Mouse (Mus musculus) G1E (cell line): ENCODE results near the gene Rps11. TPM values are rescaled to one million over a fixed set of nuclear protein-coding genes. Genes with fewer than 3 reads are reported as not detected.
A peak's percentile ranks its signal among the peaks of the same experiment; 100 is the strongest.
"Not testable (repeated sequence)": the region's sequence is repeated elsewhere in the genome, so short reads cannot be mapped to it uniquely, and the experiment has no call there.

Source experiments
- ATAC-seq: 2 replicates; pipeline ENCODE4 v1.8.0; 2016; ENCODE audit warnings: mild to moderate bottlenecking; ENCODE audit not compliant: insufficient number of reproducible peaks, poor library complexity, low FRiP score, severe bottlenecking; ENCODE audit errors: extremely low read depth
- DNase-seq: peaks from one replicate; pipeline ENCODE4 v3.0.0; 2012; ENCODE audit warnings: low spot score
- H3K27me3 ChIP-seq: 2 replicates; pipeline ENCODE4 v1.6.1; 2012; ENCODE audit warnings: mild to moderate bottlenecking, low read length, inconsistent platforms; ENCODE audit not compliant: insufficient read depth
- H3K36me3 ChIP-seq: replicated peaks from 2 replicates; pipeline ENCODE3; 2012; ENCODE audit warnings: mild to moderate bottlenecking, inconsistent platforms
- H3K4me1 ChIP-seq: 2 replicates; pipeline ENCODE4 v1.6.1; 2012; ENCODE audit warnings: low read depth, low read length, inconsistent platforms, mixed read lengths; ENCODE audit not compliant: insufficient read depth
- H3K4me3 ChIP-seq: 2 replicates; pipeline ENCODE4 v1.5.1; 2012; ENCODE audit warnings: low read depth, mild to moderate bottlenecking, inconsistent platforms, low read length, moderate library complexity, mixed read lengths
- H3K9me3 ChIP-seq: replicated peaks from 2 replicates; pipeline ENCODE4 v1.6.1; 2012; ENCODE audit warnings: inconsistent platforms
- CTCF ChIP-seq: IDR thresholded peaks from 2 replicates; pipeline ENCODE4 v1.5.1; 2012; ENCODE audit warnings: low read depth, low read length, inconsistent platforms, mixed read lengths
- GATA1 ChIP-seq: IDR thresholded peaks from 2 replicates; pipeline ENCODE4 v1.6.1; 2012; ENCODE audit warnings: borderline replicate concordance, low read length, inconsistent platforms, mixed read lengths
- GATA2 ChIP-seq: IDR thresholded peaks from 2 replicates; pipeline ENCODE4 v1.6.1; 2012; ENCODE audit warnings: low read depth, low read length, inconsistent platforms, borderline replicate concordance
- POLR2AphosphoS5 ChIP-seq: IDR thresholded peaks from 2 replicates; pipeline ENCODE4 v1.6.1; 2012; ENCODE audit warnings: low read depth, low read length, inconsistent platforms; ENCODE audit not compliant: insufficient replicate concordance
- TAL1 ChIP-seq: conservative IDR thresholded peaks from 2 replicates; pipeline ENCODE4 v1.6.1; 2012; ENCODE audit warnings: low read depth, low read length, inconsistent platforms, mixed read lengths
- polyA plus RNA-seq: library from polyadenylated mRNA; stranded (reverse); fragments of >175 nt; gene quantifications from 2 replicates; pipeline ENCODE4 v1.2.3, GENCODE M21; 2012
- total RNA-seq, 2 experiments: library from RNA; stranded (forward) in 1 of 2; stranded (reverse) in 1 of 2; fragments of 200-1000 nt in 1 of 2; fragments of >200 nt in 1 of 2; fragmentation: Nextera tagmentation in 1 of 2; gene quantifications; 2 replicates each; pipeline ENCODE4 v1.2.3; 2014 to 2017

Rps11 gene
- total and polyA plus RNA-seq, 3 experiments = 217 to 1,329 (median 916) TPM

DNA sequence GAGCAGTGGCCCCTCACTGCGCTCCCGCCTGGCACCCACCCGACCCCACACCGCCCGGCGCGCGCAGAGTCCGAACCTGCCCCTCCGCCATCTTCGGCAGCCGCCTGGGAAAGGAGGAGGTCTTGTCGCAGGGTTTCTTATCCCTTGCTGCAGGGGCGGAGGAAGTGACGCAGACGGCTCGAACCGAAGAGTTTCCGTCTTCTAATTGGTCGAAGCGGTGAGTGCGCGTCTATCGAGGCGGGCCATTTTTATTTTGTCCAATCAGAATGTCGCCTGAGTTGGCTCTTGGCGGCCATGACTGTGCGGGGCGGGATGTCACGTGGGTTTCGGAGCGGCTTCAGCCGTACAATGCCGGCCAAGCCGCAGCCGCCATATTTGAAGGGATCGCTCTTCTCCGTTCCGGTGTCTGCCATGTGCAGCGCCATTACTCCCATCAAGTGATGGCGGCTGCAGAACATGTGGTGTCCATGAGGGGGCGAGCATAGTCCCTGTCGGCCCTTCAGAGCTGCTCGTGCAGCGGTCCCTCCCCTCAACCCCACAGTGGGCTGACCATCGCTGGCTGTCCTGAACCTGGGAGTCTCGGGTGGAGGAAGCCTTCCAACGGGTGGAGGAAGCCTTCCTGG is 4.5 kb upstream of the Rps11 start, which contains the start of gene Rpl13a:
Gene Rpl13a (minus strand): TSS at position 138 of the 623 bp plus-strand sequence.
- peaks cover 71% of the 10 kb centered on the region for H3K36me3 ChIP-seq
- no peaks in the 10 kb centered on the region for H3K27me3 ChIP-seq
- DNase-seq (peak; percentile 99), ATAC-seq (peak; percentile 66)
- peaks cover 3% of the 10 kb centered on the region; the same call in 1 of the 2 replicates for H3K9me3 ChIP-seq
- peak within 1 kb of the TSS; percentile 93 for H3K4me3 ChIP-seq
- TF ChIP-seq TAL1 (no peak), GATA2 (no peak), CTCF (peak; percentile 82), POLR2AphosphoS5 (0 out of 2 replicates have a peak, but pooled peaks have one; percentile 15), GATA1 (no peak)
- peaks cover 67% of the 10 kb centered on the region for H3K4me1 ChIP-seq

DNA sequence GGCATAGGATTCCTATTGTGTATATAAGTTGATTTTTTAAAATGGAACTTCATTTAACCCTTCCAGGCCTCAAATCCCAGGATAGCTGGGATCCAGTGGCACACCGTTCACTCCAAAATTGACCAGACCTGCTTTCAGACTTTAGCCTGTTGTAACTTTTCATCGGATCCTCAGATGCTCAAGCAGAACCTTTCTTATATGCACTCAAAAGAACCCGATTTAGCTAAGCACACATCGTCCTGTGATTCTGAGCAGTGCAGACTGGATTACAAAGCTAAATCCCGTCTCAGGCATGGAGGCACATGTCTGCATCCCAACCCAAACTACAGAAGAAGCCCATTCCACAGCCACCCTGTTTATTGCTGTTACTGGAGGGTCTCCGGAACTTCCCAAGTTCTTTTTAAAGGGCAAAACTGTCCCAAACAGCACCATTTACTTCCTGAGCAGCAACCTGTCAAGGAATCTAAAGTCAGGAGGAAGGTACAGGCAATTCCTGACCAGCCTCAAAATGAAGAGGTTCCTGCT is 3.5 kb upstream of the Rps11 start:
- H3K9me3 ChIP-seq = no peaks in the 10 kb centered on the region
- no peak for ATAC-seq
- no peak for TF ChIP-seq TAL1
- no peak for TF ChIP-seq CTCF
- no peak for TF ChIP-seq GATA1
- TF ChIP-seq GATA2 = no peak
- TF ChIP-seq POLR2AphosphoS5 = no peak; the same call in 1 of the 2 replicates
- DNase-seq = no peak
- no peaks in the 10 kb centered on the region for H3K27me3 ChIP-seq
- peak overlapping the region; percentile 93 for H3K4me3 ChIP-seq
- peaks cover 71% of the 10 kb centered on the region for H3K36me3 ChIP-seq
- H3K4me1 ChIP-seq = peaks cover 66% of the 10 kb centered on the region

DNA sequence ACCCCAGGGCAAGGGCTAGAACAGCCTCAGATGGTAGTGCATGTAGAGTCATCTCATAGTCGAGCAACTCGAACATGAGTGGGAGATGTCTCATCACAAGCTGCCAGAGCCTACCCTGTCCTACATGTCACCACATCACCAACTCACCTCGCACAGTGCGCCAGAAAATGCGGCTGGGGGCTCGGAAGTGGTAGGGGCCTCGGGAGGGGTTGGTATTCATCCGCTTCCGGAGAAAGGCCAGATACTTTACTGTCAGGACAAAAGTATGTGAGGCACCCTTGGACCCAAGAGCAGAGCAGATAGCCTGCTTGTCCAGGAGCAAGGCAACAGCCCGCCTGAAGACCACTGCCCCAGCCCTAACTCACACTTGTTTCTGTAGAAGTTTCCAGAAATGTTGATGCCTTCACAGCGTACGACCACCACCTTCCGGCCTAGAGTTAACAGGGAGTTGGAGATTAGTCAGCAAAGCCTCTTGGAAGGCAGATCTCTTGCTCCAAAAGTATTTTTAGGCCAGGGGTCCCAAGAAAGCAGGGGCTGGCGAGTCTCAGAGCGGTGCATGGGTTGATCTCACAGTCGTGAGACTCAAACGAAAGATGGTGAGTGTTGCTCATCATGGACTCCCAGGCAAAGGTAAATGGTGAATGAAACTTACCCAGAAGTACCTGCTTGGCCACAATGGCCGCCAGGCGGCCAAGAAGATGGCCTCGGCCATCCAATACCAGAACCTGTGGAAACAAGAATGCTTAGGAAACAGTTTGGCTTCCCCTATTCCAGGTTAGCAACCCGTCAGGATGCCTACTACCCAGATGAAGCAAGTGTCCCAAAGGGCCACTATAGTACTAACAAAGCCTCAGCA is 2.8 kb upstream of the Rps11 start:
- peaks cover 71% of the 10 kb centered on the region for H3K36me3 ChIP-seq
- TF ChIP-seq GATA2 (no peak), POLR2AphosphoS5 (no peak), CTCF (no peak), GATA1 (no peak), TAL1 (no peak)
- DNase-seq = no peak
- no peaks in the 10 kb centered on the region for H3K9me3 ChIP-seq
- peaks cover 66% of the 10 kb centered on the region for H3K4me1 ChIP-seq
- no peaks in the 10 kb centered on the region for H3K27me3 ChIP-seq
- ATAC-seq = no peak
- peak overlapping the region; percentile 93 for H3K4me3 ChIP-seq

DNA sequence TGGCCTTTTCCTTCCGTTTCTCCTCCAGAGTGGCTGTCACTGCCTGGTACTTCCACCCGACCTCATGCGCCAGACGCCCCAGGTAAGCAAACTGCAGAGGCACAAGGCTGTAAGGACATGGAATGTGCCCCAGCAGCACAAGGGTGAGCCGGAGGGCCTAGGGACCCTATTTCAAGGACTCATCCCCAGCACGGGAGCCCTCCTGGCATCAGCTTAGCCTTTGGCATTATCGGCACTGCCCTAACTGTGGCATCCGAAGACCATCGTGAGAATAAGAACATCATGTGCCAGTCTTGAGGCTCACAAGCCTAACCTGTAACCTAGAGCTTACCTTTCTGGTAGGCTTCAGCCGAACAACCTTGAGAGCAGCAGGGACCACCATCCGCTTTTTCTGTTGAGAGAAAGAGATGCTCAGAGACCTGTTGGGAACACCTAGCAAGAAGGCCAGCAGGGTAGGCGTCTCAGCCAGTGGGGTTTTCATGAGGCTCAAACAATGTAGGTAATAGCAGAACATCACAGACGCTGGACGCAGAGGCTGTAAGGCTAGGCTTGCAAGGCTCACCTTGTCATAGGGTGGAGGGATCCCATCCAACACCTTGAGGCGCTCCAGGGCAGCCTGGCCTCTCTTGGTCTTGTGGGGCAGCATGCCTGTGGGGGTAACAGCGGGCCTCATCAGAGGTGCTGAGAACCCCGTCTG is 2.1 kb upstream of the Rps11 start:
- Histone ChIP-seq H3K9me3 (no peaks in the 10 kb centered on the region), H3K36me3 (peaks cover 71% of the 10 kb centered on the region), H3K27me3 (no peaks in the 10 kb centered on the region), H3K4me1 (peaks cover 68% of the 10 kb centered on the region), H3K4me3 (peak overlapping the region; percentile 93)
- ATAC-seq (no peak), DNase-seq (no peak)
- no peak for TF ChIP-seq GATA2
- TF ChIP-seq GATA1 = no peak
- TF ChIP-seq TAL1 = no peak
- TF ChIP-seq POLR2AphosphoS5 = no peak
- no peak for TF ChIP-seq CTCF

DNA sequence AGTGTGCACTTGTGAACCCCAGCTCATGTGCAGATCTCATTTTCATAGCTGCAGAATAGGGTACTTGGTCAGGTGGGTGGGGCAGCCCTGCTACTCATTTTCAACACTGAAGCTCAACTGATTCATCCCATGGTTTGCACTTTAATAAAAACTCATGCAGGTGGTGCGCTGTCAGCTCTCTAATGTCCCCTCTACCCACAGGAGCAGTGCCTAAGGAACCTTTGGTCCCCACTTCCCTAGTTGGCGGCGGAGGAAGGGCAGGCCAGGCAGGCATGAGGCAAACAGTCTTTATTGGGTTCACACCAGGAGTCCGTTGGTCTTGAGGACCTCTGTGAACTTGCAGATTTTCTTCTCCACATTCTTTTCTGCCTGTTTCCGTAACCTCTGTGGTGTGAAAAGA is 1.4 kb upstream of the Rps11 start:
- H3K9me3 ChIP-seq, H3K27me3 ChIP-seq, DNase-seq, ATAC-seq: not testable (repeated sequence)
- H3K4me1 ChIP-seq = peaks cover 68% of the 10 kb centered on the region
- peak overlapping the region; percentile 93 for H3K4me3 ChIP-seq
- H3K36me3 ChIP-seq = peaks cover 71% of the 10 kb centered on the region

DNA sequence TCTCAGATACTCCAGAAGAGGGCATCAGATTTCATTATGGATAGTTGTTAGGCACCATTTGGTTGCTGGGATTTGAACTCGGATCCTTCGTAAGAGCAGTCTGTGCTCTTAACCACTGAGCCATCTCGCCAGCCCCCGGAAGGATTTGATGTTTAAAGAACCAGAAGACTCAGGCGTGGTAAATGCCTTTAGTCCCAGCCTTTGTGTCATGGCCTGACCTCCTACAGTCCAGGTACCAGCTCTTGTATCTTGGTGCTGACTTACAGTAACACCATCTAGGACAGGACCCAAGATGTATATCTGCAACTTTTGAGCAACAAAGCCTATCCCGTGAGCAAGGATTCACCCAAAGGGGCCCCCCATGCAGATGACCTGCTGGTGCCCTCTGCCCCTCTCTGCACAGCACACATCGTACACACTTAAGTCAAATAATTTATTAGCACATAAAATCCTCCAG is 933 bp upstream of the Rps11 start:
- peaks cover 73% of the 10 kb centered on the region for H3K36me3 ChIP-seq
- peaks cover 71% of the 10 kb centered on the region for H3K4me1 ChIP-seq
- DNase-seq (no peak), ATAC-seq (no peak)
- H3K27me3 ChIP-seq = no peaks in the 10 kb centered on the region
- no peaks in the 10 kb centered on the region for H3K9me3 ChIP-seq
- peak overlapping the region; percentile 93; the same call in 1 of the 2 replicates for H3K4me3 ChIP-seq
- no peak for TF ChIP-seq GATA1
- TF ChIP-seq GATA2 = no peak
- no peak for TF ChIP-seq TAL1
- TF ChIP-seq POLR2AphosphoS5 = no peak
- TF ChIP-seq CTCF = no peak
